Mouse (Mus musculus): ENCODE measurements at regions not wholly inside any gene's neighbourhood (a gene's known extent, or its start where the extent isn't known, plus 50 kb on each side); places are given as distances from the start of the nearest gene placed in this dataset.

GRCm38 (mm10) chr12:27283964-27284363, 58.4 kb downstream of the Sox11 start:
- peak; percentile 81 for DNase-seq (ENCODE audit: low spot score)
- Histone ChIP-seq H3K9ac (ENCODE audit: low read depth, low read length) (no peak overlapping the region), H3K27ac (replicated peaks; ENCODE audit: low read depth, low read length) (no peak overlapping the region), H3K27me3 (replicated peaks; ENCODE audit: control insufficient read depth, insufficient read depth, low read length) (no peaks in the 10 kb centered on the region), H3K36me3 (ENCODE audit: control insufficient read depth, insufficient read depth, low read length) (no peaks in the 10 kb centered on the region), H3K4me3 (ENCODE audit: low read depth, low read length) (no peak overlapping the region), H3K4me1 (ENCODE audit: control insufficient read depth, insufficient read depth, low read length) (peaks cover 4% of the 10 kb centered on the region; the same call in 1 of the 2 replicates), H3K9me3 (ENCODE audit: control insufficient read depth, low read length) (no peaks in the 10 kb centered on the region), H3K4me2 (ENCODE audit: low read depth, low read length) (no peak overlapping the region)
- ATAC-seq (ENCODE audit: low read depth), result peak; percentile 70
- WGBS, result 37% methylated on average over 6 of the region's 6 CpGs

GRCm38 (mm10) chr12:27261965-27262364, 80.4 kb downstream of the Sox11 start:
- no peak overlapping the region for H3K4me3 ChIP-seq (ENCODE audit: low read depth, low read length)
- H3K27me3 ChIP-seq (replicated peaks; ENCODE audit: control insufficient read depth, insufficient read depth, low read length), result no peaks in the 10 kb centered on the region
- no peaks in the 10 kb centered on the region for H3K4me1 ChIP-seq (ENCODE audit: control insufficient read depth, insufficient read depth, low read length)
- no peak for DNase-seq (ENCODE audit: low spot score)
- no peak overlapping the region for H3K4me2 ChIP-seq (ENCODE audit: low read depth, low read length)
- no peak overlapping the region for H3K9ac ChIP-seq (ENCODE audit: low read depth, low read length)
- H3K9me3 ChIP-seq (ENCODE audit: control insufficient read depth, low read length), result no peaks in the 10 kb centered on the region
- no peak overlapping the region for H3K27ac ChIP-seq (replicated peaks; ENCODE audit: low read depth, low read length)
- ATAC-seq (ENCODE audit: low read depth), result no peak
- no peaks in the 10 kb centered on the region for H3K36me3 ChIP-seq (ENCODE audit: control insufficient read depth, insufficient read depth, low read length)

GRCm38 (mm10) chr12:27254125-27254524, 88.2 kb downstream of the Sox11 start:
- Histone ChIP-seq H3K36me3 (ENCODE audit: control insufficient read depth, insufficient read depth, low read length) (no peaks in the 10 kb centered on the region), H3K27ac (replicated peaks; ENCODE audit: low read depth, low read length) (peak overlapping the region; percentile 8; the same call in 1 of the 2 replicates), H3K4me1 (ENCODE audit: control insufficient read depth, insufficient read depth, low read length) (peaks cover 13% of the 10 kb centered on the region), H3K9ac (ENCODE audit: low read depth, low read length) (no peak overlapping the region), H3K9me3 (ENCODE audit: control insufficient read depth, low read length) (no peaks in the 10 kb centered on the region), H3K27me3 (replicated peaks; ENCODE audit: control insufficient read depth, insufficient read depth, low read length) (no peaks in the 10 kb centered on the region), H3K4me2 (ENCODE audit: low read depth, low read length) (no peak overlapping the region), H3K4me3 (ENCODE audit: low read depth, low read length) (no peak overlapping the region)
- WGBS, result 10% methylated on average over 3 of the region's 3 CpGs
- ATAC-seq (ENCODE audit: low read depth) (peak; percentile 85), DNase-seq (ENCODE audit: low spot score) (peak; percentile 86)

GRCm38 (mm10) chr12:27251521-27251920, 90.9 kb downstream of the Sox11 start:
- 88% methylated on average over 5 of the region's 5 CpGs for WGBS
- H3K27me3 ChIP-seq (replicated peaks; ENCODE audit: control insufficient read depth, insufficient read depth, low read length), result no peaks in the 10 kb centered on the region
- ATAC-seq (ENCODE audit: low read depth), result no peak
- no peak overlapping the region for H3K4me2 ChIP-seq (ENCODE audit: low read depth, low read length)
- no peaks in the 10 kb centered on the region for H3K9me3 ChIP-seq (ENCODE audit: control insufficient read depth, low read length)
- H3K36me3 ChIP-seq (ENCODE audit: control insufficient read depth, insufficient read depth, low read length), result no peaks in the 10 kb centered on the region
- no peak overlapping the region for H3K27ac ChIP-seq (replicated peaks; ENCODE audit: low read depth, low read length)
- DNase-seq (ENCODE audit: low spot score), result no peak
- peaks cover 22% of the 10 kb centered on the region for H3K4me1 ChIP-seq (ENCODE audit: control insufficient read depth, insufficient read depth, low read length)
- H3K4me3 ChIP-seq (ENCODE audit: low read depth, low read length), result no peak overlapping the region
- no peak overlapping the region for H3K9ac ChIP-seq (ENCODE audit: low read depth, low read length)

GRCm38 (mm10) chr12:27248545-27248855, 93.9 kb downstream of the Sox11 start:
- H3K27me3 ChIP-seq (replicated peaks; ENCODE audit: control insufficient read depth, insufficient read depth, low read length), result no peaks in the 10 kb centered on the region
- no peak overlapping the region for H3K4me3 ChIP-seq (ENCODE audit: low read depth, low read length)
- H3K36me3 ChIP-seq (ENCODE audit: control insufficient read depth, insufficient read depth, low read length), result no peaks in the 10 kb centered on the region
- no peak overlapping the region for H3K9ac ChIP-seq (ENCODE audit: low read depth, low read length)
- H3K27ac ChIP-seq (replicated peaks; ENCODE audit: low read depth, low read length), result no peak overlapping the region
- H3K4me1 ChIP-seq (ENCODE audit: control insufficient read depth, insufficient read depth, low read length), result peaks cover 10% of the 10 kb centered on the region
- 63% methylated on average over 3 of the region's 3 CpGs for WGBS
- DNase-seq (ENCODE audit: low spot score) (peak; percentile 26), ATAC-seq (ENCODE audit: low read depth) (no peak)
- H3K9me3 ChIP-seq (ENCODE audit: control insufficient read depth, low read length), result no peaks in the 10 kb centered on the region
- no peak overlapping the region for H3K4me2 ChIP-seq (ENCODE audit: low read depth, low read length)

GRCm38 (mm10) chr12:27247756-27248544, 94.4 kb downstream of the Sox11 start:
- no peaks in the 10 kb centered on the region for H3K27me3 ChIP-seq (replicated peaks; ENCODE audit: control insufficient read depth, insufficient read depth, low read length)
- no peaks in the 10 kb centered on the region for H3K9me3 ChIP-seq (ENCODE audit: control insufficient read depth, low read length)
- no peaks in the 10 kb centered on the region for H3K36me3 ChIP-seq (ENCODE audit: control insufficient read depth, insufficient read depth, low read length)
- no peak overlapping the region for H3K9ac ChIP-seq (ENCODE audit: low read depth, low read length)
- H3K4me2 ChIP-seq (ENCODE audit: low read depth, low read length), result no peak overlapping the region
- ATAC-seq (ENCODE audit: low read depth) (peak; percentile 62; the same call in 1 of the 2 replicates), DNase-seq (ENCODE audit: low spot score) (peak; percentile 23)
- H3K27ac ChIP-seq (replicated peaks; ENCODE audit: low read depth, low read length), result no peak overlapping the region
- peaks cover 10% of the 10 kb centered on the region for H3K4me1 ChIP-seq (ENCODE audit: control insufficient read depth, insufficient read depth, low read length)
- no peak overlapping the region for H3K4me3 ChIP-seq (ENCODE audit: low read depth, low read length)
- WGBS, result 29% methylated on average over 10 of the region's 10 CpGs

GRCm38 (mm10) chr12:27235748-27236147, 106.6 kb downstream of the Sox11 start:
- DNase-seq (ENCODE audit: low spot score), result peak; percentile 30
- Histone ChIP-seq H3K27ac (replicated peaks; ENCODE audit: low read depth, low read length) (no peak overlapping the region), H3K9ac (ENCODE audit: low read depth, low read length) (no peak overlapping the region), H3K4me3 (ENCODE audit: low read depth, low read length) (no peak overlapping the region), H3K4me1 (ENCODE audit: control insufficient read depth, insufficient read depth, low read length) (no peaks in the 10 kb centered on the region), H3K36me3 (ENCODE audit: control insufficient read depth, insufficient read depth, low read length) (no peaks in the 10 kb centered on the region), H3K9me3 (ENCODE audit: control insufficient read depth, low read length) (no peaks in the 10 kb centered on the region), H3K4me2 (ENCODE audit: low read depth, low read length) (no peak overlapping the region), H3K27me3 (replicated peaks; ENCODE audit: control insufficient read depth, insufficient read depth, low read length) (no peaks in the 10 kb centered on the region)
- ATAC-seq (ENCODE audit: low read depth), result peak; percentile 30; the same call in 1 of the 2 replicates
- 42% methylated on average over 1 of the region's 1 CpGs for WGBS

- no peak for DNase-seq (ENCODE audit: low spot score)
- H3K27ac ChIP-seq (replicated peaks; ENCODE audit: low read depth, low read length), result no peak overlapping the region
- H3K4me1 ChIP-seq (ENCODE audit: control insufficient read depth, insufficient read depth, low read length), result no peaks in the 10 kb centered on the region; the same call in 1 of the 2 replicates
- no peaks in the 10 kb centered on the region for H3K9me3 ChIP-seq (ENCODE audit: control insufficient read depth, low read length)
- H3K4me2 ChIP-seq (ENCODE audit: low read depth, low read length), result no peak overlapping the region
- no peak overlapping the region for H3K9ac ChIP-seq (ENCODE audit: low read depth, low read length)
- no peak overlapping the region for H3K4me3 ChIP-seq (ENCODE audit: low read depth, low read length)
- 84% methylated on average over 3 of the region's 3 CpGs for WGBS
- H3K36me3 ChIP-seq (ENCODE audit: control insufficient read depth, insufficient read depth, low read length), result no peaks in the 10 kb centered on the region
- ATAC-seq (ENCODE audit: low read depth), result no peak
- H3K27me3 ChIP-seq (replicated peaks; ENCODE audit: control insufficient read depth, insufficient read depth, low read length), result no peaks in the 10 kb centered on the region
Observed at GRCm38 (mm10) chr12:27221541-27221940, 120.8 kb downstream of the Sox11 start.

GRCm38 (mm10) chr12:27201191-27201590, 141.2 kb downstream of the Sox11 start:
- H3K9ac ChIP-seq (ENCODE audit: low read depth, low read length), result no peak overlapping the region
- H3K36me3 ChIP-seq (ENCODE audit: control insufficient read depth, insufficient read depth, low read length), result no peaks in the 10 kb centered on the region
- H3K9me3 ChIP-seq (ENCODE audit: control insufficient read depth, low read length), result no peaks in the 10 kb centered on the region
- DNase-seq (ENCODE audit: low spot score) (peak; percentile 55), ATAC-seq (ENCODE audit: low read depth) (0 out of 2 replicates have a peak, but pooled peaks have one; percentile 9)
- no peaks in the 10 kb centered on the region for H3K27me3 ChIP-seq (replicated peaks; ENCODE audit: control insufficient read depth, insufficient read depth, low read length)
- H3K27ac ChIP-seq (replicated peaks; ENCODE audit: low read depth, low read length), result no peak overlapping the region; the same call in 1 of the 2 replicates
- WGBS, result 21% methylated on average over 7 of the region's 7 CpGs
- 0 out of 2 replicates have a peak, but pooled peaks cover 8% of the 10 kb centered on the region for H3K4me1 ChIP-seq (ENCODE audit: control insufficient read depth, insufficient read depth, low read length)
- no peak overlapping the region for H3K4me3 ChIP-seq (ENCODE audit: low read depth, low read length)
- no peak overlapping the region for H3K4me2 ChIP-seq (ENCODE audit: low read depth, low read length)
